Mouse (Mus musculus): ENCODE measurements around the gene Srp72.

DNA sequence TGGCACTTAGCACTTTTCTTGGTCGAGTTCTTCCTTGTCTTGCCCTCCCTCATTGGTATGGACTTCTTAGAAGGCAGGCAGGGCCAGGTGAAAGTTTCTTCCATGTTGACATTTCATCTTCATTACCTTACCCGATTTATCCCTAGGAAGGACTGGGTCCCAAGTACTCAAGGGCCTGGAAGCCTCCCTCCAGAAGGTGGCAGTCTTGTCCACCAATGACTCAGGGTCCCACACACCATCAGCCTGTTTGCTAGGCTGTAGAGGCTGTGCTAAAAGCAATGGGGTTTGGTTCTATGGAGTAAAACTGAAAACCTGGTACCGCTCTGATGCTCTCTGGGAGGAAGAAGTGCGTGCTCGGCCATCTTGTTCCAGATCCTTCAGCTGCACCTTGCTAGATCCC, 55.3 kb downstream of the Srp72 start:
- TF ChIP-seq CTCF (IDR thresholded peaks at IDR 0.05) (peak; percentile 89), EP300 (IDR thresholded peaks at IDR 0.05) (no peak)
